Mouse (Mus musculus) thymus, postnatal 14 days (tissue): ENCODE measurements around the gene Arhgap21.
"Not testable (repeated sequence)": the region's sequence is repeated elsewhere in the genome, so short reads cannot be mapped to it uniquely, and the experiment has no call there.

Experiments used
- DNase-seq: peaks from one replicate; pipeline ENCODE4 v3.0.0; 2021

Gene Arhgap21

DNA sequence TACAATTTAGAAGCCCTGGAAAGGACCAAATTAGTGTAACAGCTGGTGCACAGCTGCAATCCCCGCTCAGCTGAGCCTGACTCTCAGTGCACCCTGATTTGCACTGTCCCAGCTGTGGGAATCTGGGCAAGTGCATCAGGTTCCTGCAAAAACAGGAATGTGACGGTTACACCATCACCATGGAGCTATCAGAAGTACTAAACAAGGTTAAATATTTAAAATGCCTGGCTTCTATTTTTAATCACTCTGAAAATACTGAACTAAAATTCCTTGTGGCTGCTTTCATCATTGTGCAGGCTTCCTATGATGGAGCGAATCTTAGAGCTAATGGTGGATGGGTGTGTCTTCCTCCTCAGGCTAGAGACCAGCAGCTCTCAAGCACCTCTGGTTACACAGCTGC is 29.3 kb downstream of the Arhgap21 start:
- no peak for DNase-seq

DNA sequence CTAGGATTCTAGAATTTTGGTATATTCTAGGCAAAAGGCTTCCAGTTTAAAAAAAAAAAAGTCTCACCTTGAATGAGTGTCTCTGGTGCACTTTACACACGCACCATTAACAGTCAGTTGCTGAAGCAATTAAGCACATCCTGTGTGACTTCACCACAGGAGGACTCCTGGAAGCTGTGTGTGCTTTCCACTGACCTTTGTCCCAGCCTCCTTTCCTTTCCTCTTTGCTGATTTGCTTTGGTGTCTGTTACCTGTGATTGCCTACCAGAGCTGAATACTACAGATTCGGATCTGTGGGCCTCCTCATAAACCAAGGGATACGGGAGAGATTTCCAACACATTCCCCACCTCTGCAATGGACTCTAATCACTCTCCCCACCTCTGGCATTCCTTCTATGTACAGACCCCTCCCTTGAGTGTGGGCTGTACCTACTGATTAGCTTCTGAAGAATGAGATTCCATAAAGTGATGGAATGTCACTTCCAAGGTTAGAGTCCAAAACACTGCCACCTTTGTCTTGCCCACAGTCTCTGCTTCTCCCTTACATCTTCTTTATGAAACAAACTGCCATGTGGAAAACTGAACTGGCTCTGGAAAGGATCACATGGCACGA is 32.0 kb downstream of the Arhgap21 start:
- no peak for DNase-seq

GRCm38 (mm10) chr2:20934406-20934805 is 34.3 kb downstream of the Arhgap21 start:
- no peak for DNase-seq

DNA sequence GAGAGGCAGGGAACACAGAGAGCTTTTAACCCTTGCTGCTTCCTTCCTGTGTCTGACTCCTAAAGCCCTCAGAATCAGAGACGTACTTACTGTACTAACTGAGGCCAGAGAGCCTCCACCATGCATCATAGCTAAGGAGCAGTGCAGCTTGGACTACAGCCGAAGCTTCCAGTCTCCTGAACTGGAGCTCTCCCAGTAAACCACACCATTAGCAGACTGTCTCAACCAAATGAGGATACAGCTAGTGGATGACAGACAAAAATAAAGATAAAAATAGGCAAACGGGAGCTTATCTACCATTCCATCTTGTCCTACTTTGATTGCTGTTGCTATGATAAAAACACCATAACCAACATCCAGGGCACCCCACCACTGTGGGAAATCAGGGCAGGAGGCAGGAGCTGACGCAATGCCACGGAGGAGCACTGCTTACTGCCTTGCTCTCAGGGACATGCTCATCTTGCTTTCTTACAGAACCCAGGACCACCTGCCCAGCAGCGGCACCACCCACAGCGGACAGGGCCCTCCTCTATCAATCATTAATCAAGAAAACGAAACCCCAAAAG is 35.9 kb downstream of the Arhgap21 start:
- DNase-seq: no peak

DNA sequence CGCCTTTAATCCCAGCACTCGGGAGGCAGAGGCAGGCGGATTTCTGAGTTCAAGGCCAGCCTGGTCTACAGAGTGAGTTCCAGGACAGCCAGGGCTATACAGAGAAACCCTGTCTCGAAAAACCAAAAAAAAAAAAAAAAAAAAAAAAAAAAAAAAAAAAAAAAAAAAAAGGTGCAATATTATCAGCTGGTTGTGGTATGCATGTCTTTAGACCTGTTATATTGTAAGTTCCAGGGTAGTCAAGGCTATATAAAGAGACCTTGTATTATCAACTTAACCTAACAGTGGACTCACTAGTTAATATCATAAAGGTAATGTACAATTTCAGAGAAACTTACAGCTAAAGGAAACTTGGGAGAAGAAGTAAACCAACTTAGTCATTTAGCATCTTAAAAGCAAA is 36.9 kb downstream of the Arhgap21 start:
- not testable (repeated sequence) for DNase-seq

DNA sequence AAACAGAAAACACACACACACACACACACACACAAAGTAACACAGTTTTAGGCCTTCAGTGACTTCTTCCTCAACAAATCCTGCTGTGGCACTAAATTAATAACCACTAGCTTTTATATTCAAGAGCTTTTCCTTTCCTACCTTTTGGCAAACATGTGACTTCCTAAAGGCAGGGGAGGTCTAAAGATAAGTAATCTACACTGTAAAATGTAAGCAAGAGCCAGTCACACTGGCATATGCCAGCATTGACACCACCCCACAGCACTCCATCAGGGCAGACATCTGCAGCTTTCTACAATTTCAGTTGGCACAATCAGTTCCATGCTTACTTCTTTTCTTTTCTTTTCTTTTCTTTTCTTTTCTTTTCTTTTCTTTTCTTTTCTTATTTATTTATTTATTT is 40.2 kb downstream of the Arhgap21 start:
- DNase-seq: no peak

DNA sequence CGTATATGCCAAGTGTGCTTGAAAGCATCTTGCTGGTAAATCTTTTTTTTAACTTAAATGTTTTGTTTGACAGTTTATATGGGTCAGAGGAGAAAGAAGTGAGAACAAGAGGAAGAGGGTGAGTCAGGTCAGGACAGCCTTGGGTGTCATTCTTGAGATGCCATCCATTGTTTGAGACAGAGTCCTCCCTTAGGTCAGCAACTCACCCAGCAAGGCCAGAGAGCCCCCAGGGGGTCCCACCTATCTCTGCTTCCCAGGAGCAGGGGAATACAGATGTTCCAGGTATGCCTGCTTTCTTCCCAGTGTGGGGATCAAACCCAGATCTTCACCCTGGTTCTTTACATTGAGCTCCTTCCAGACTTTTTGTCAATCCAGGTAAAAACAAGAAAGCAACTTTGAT is 43.7 kb downstream of the Arhgap21 start:
- no peak for DNase-seq

DNA sequence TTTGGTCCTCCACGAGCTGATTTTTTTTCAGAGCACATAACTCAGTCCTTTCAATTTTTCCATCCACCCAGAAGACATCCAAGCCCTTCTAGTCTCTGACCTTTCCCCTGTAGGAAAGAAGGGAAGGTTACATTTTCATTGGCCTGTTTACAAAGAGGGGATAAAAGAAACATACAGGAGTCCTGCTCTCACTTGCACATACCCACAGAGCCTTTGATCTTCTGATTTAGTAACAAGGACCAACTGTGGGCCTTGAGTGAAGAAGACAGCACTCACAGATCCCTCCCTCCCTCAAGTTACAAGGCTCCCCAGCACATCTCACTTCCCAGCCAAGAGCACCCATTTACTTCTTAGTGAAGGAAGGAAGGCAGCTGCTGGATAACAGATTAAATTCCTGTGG is 46.3 kb downstream of the Arhgap21 start:
- no peak for DNase-seq

DNA sequence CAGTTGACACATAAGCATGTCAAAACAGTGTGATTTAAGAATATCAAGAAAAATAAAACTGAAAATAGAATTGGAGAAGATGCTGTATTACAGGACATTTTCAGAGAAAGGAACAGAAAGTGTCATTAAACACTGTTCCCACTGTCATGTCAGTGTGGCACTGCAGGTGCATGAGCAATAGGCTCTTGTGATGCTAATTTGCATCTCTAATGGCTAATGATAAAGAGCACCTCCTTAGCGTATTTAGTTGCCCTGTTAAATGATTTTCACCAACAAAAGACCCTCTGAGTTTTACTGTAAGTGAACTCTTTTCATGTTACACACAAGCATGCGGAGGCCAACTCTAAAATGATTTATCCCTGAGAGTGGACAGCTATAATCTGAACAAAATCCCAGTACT is 47.1 kb downstream of the Arhgap21 start:
- DNase-seq: no peak

DNA sequence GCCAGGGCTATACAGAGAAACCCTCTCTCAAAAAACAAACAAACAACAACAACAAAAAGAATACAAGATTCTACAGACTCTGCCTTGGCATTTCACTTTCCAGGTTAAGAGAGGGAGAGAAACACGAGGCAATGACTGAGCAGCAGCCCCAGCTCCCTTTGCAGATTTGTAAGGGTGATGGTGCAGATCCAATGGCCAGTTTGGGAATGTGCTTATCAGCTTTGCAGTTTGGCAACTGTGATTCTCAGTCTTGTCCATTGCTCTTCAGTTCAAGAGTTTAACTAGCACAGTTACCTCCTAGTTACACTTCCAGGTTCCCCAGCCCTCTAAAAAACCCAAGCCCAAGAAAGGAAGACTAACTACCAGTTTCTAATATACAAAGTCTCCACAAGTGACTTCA is 47.7 kb downstream of the Arhgap21 start:
- DNase-seq: no peak

DNA sequence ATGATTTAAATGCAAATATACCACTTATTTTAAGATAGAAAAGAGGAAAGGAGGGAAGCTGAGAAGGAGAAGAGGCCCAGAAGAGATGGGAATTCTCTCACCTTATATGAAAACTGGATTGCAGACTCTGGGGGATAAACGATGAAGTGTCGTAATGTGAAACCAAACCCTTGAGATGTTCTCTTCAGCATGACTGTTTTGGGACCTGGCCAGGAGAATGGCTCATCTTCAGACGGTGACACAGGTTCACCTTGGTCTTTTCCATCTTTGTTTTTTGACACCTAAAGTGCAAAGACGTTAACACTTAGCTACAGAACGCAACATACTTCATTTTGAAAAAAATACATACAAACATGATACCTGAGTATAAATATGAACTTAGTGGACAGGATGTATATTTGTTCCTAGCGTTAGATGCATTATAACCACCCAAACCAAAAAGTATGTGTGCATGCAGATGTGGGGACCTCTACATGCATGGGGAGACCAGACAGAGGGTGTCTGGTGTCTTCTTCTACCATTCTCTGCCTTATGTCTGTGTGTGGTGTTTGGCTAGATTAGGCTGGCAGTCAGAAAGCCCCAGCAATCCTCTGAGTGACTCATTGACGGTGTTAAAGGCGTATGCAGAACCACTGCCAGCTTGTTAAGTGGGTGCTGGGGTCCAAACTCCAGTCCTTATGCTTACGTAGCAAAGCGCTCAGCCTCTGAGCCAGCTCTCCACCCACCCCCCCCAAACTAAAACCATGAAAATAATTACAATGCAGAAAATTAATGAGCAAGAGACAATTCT is 54.0 kb downstream of the Arhgap21 start:
- DNase-seq: no peak

GRCm38 (mm10) chr2:20913019-20913415 is 55.7 kb downstream of the Arhgap21 start:
- DNase-seq: no peak

DNA sequence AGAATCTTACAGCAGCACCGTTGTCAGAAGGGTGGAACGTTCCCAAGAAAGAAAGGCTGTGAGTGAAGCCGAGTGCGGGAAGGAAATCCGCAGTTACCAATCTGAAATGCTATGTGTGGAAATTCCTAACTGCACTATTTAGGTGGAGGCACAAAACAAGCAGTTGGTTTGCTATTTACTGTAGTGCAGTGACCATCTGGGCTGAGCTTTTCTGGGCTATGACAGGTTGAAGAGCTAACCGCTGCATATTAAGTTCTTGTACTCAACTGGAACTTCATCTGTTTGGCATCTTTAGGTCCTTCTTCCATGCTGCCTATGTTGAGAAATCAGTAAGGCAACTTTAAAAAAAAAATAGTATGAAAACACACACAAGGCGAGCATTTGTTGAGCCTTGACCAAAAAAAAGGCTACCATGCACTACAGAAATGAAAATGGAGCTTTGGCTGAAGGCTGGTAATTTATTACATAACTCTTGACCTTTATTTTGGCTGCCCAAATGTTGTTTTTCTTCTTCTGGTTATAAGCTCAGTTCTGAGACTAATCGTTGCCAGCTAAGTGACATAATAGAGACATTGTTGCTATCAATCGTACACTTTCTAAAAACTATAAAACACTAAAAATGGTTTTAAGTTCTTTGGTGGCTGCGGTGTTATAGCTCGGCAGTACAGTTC is 56.2 kb downstream of the Arhgap21 start:
- DNase-seq: no peak

- no peak for DNase-seq
Measured at GRCm38 (mm10) chr2:20910446-20910845, 58.2 kb downstream of the Arhgap21 start.

DNA sequence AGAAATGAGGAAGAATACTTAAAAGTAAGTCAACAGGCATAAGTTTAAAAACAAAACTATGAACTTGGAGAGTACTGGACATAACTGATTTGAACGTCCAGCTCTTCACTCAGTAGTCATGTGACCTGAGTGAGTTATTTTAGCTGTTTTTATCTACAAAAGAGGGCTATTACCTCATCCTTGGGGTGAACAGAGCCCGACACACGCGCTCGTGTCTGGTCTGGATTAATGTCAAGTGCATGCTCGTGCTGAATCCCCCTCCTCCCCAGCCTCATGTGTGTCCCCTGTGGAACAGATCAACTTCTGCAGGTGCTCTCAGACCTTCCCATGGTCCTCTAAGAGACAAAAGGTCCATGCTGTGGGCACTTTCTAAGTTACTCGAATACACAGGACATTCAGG is 59.3 kb downstream of the Arhgap21 start:
- no peak for DNase-seq

DNA sequence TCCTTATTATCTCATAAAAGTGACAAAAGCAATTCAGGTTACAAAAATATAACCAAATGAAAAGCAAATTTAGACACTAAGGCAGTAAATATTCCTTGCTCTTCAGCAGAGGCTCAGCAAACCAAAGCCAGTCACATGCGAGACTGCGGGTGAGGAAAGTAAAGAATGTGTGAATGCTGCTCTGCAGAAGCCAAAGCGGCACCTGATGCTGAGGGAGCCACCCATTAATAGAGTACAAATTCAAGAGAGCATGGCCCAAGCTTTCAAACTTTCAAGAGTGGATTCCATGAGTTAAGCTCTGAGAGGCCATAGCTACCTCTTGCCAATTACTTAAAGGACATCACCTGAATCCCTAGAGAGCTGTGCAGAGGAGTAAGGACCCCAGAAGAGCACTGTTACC is 61.4 kb downstream of the Arhgap21 start:
- no peak for DNase-seq

GRCm38 (mm10) chr2:20905411-20905810 is 63.3 kb downstream of the Arhgap21 start:
- DNase-seq: no peak

- no peak for DNase-seq
Measured at GRCm38 (mm10) chr2:20902981-20903645, 65.6 kb downstream of the Arhgap21 start.

DNA sequence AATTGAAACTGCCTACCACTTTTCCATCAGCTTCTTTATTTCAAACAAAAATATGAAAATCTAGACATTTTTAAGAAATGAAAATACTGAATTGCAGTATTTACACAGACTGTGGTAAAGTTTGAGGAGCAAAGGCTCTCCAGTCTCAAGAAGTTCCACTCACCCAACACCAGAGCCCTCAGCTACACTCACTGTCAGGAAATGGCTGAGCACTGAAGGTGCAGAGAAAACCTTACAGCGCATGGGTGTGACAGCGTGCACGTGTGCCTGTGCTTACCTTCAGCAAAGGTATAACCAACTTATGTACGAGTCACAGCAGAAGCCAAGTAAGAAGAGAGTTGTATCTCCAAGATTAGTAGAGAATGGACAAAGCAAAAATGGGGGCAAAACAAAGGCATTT is 66.8 kb downstream of the Arhgap21 start:
- DNase-seq: no peak

GRCm38 (mm10) chr2:20899301-20899700 is 69.4 kb downstream of the Arhgap21 start:
- DNase-seq: peak; percentile 31

GRCm38 (mm10) chr2:20898684-20899083 is 70.0 kb downstream of the Arhgap21 start:
- peak; percentile 77 for DNase-seq

DNA sequence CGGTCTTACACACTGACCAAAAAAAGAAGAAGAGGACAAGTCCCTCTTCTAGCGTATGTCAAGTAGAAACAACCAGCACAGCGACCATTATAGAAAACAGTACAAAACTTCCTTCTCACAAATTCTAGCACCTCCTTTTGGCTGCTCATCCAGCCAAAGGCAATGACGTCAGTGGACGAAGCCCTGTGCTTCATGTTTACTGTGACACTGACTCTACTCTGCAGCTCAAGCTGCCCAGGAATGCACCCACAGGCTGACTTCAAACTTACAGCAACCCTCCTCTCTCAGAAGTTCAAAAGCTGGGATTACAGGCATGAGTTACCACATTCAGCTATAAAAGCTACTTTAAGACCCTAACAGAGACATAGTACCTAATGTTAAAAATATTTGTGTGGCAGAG is 72.2 kb downstream of the Arhgap21 start:
- DNase-seq: no peak

DNA sequence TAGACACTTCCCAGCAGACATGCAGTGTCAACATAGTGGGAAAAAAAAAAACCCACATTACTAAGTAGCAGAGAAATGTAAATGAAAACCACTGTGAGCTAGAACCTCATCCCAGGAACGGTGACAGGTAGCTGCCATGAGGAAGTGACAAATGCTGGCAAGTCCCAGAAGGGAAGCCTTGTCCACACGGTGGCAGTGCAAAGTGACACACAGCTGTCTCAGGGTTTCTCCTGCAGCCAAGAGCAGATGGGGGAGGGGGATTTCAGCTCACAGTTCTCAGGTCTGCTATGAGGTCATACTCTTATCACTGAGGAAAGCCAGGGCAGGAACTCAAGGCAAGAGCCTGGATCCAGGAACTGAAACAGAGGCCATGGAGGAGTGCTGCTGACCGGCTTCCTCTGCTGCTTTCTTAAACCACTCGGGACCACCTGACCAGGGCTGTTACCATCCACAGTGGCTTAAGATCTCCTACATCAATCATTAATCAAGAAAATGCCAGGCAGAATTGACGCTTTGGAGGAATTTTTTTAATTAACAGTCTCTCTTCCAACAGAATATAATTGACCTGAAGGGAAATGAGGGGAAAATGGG is 74.5 kb downstream of the Arhgap21 start:
- DNase-seq: peak; percentile 36
